Mouse (Mus musculus) midbrain, embryonic 16.5 days (tissue): ENCODE data around the gene E130311K13Rik. TPM values are rescaled to one million over a fixed set of nuclear protein-coding genes. Genes with fewer than 3 reads are reported as not detected.

ENCODE experiments used
- ATAC-seq: fragments of 200-750 bp; cut with Nextera tagmentation; 2 replicates; pipeline ENCODE4 v1.8.0; 2017; ENCODE audit warnings: moderate TSS enrichment
- H3K27ac ChIP-seq: fragments of 300-500 bp; sonication (generic); 2 replicates; pipeline ENCODE4 v1.5.1; 2014; ENCODE audit warnings: mild to moderate bottlenecking, low read length, mixed read lengths
- H3K27me3 ChIP-seq: fragments of 300-500 bp; sonication (generic); 2 replicates; pipeline ENCODE4 v1.6.1; 2014; ENCODE audit warnings: low read depth, low read length, mixed read lengths; ENCODE audit not compliant: control insufficient read depth, insufficient read depth
- H3K36me3 ChIP-seq: fragments of 300-500 bp; sonication (generic); 2 replicates; pipeline ENCODE4 v1.6.1; 2014; ENCODE audit warnings: mild to moderate bottlenecking, low read length, moderate library complexity, mixed read lengths; ENCODE audit not compliant: control insufficient read depth, insufficient read depth
- H3K4me1 ChIP-seq: fragments of 300-500 bp; sonication (generic); 2 replicates; pipeline ENCODE4 v1.6.1; 2014; ENCODE audit warnings: mild to moderate bottlenecking, low read length, mixed read lengths; ENCODE audit not compliant: control insufficient read depth, insufficient read depth
- H3K4me2 ChIP-seq: fragments of 300-500 bp; sonication (generic); 2 replicates; pipeline ENCODE4 v1.6.1; 2014; ENCODE audit warnings: mild to moderate bottlenecking, low read length, mixed read lengths
- H3K4me3 ChIP-seq: fragments of 300-500 bp; sonication (generic); 2 replicates; pipeline ENCODE4 v1.5.1; 2014; ENCODE audit warnings: low read depth, mild to moderate bottlenecking, low read length, moderate library complexity, mixed read lengths
- H3K9ac ChIP-seq: fragments of 300-500 bp; sonication (generic); 2 replicates; pipeline ENCODE4 v1.6.1; 2014; ENCODE audit warnings: low read depth, low read length, mixed read lengths
- H3K9me3 ChIP-seq: fragments of 300-500 bp; sonication (generic); replicated peaks from 2 replicates; pipeline ENCODE4 v1.6.1; 2014; ENCODE audit warnings: mild to moderate bottlenecking, low read length, mixed read lengths; ENCODE audit not compliant: control insufficient read depth, poor library complexity, severe bottlenecking
- WGBS: fragments of 180-500 bp; shearing (Covaris S2); extraction: QIAGEN DNeasy Blood & Tissue Kit; methylation state at CpG from one replicate; pipeline ENCODE4 v1.1.7; 2014; 5-methylcytosine and 5-hydroxymethylcytosine counted together
- polyA plus RNA-seq: library from polyadenylated mRNA; unstranded; fragments of >200 nt; fragmentation: Nextera tagmentation; extraction: Ambion mirVana; gene quantifications from 2 replicates; pipeline ENCODE4 v1.2.1, GENCODE M21; 2015

The E130311K13Rik gene
- polyA plus RNA-seq, 1 experiment from 2014 or later, result 8.3 TPM

DNA sequence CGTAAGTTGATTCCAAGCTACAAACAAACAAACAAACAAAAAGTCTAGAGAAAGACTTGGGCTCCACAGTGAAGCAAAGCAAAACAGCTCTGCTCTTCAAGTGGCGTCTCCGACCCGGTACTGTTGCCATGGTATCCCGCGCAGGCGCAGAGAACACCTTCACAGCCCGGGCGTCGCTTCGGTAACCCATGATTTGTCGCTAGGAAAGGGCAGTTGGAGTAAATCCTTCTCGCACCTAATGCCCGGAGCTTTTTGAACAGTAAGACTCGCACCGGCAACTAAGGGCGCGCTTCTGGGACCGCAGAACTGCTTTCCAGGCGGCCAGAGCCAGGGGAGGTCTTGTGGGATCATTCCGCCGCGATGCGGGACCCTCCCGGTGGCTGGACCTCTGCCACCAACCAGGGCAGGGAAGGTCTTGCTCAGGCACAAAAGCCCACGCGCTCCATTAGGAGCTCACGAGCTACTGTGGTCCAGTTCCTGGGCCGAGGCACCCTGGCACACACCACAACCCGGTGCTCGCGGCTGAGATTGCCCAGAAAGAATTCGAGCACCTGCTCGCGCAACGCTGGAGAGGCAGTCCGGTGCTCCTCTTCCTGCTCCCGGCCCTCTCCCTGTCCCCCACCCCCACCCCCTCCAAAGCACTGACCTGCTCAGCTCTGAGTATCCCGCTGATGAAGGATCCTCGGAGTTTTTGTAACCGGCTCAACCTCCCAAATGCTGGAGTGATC is 30.5 kb downstream of the E130311K13Rik start:
- Histone ChIP-seq H3K9me3 (no peaks in the 10 kb centered on the region), H3K4me2 (peak overlapping the region; percentile 93), H3K9ac (peak overlapping the region; percentile 84), H3K4me3 (peak overlapping the region; percentile 84), H3K27ac (peak overlapping the region; percentile 91), H3K4me1 (peaks cover 18% of the 10 kb centered on the region), H3K27me3 (no peaks in the 10 kb centered on the region), H3K36me3 (no peaks in the 10 kb centered on the region)
- ATAC-seq, result peak; percentile 95
- whole genome bisulfite sequencing, result under 1% methylated on average over 41 of the region's 41 CpGs

DNA sequence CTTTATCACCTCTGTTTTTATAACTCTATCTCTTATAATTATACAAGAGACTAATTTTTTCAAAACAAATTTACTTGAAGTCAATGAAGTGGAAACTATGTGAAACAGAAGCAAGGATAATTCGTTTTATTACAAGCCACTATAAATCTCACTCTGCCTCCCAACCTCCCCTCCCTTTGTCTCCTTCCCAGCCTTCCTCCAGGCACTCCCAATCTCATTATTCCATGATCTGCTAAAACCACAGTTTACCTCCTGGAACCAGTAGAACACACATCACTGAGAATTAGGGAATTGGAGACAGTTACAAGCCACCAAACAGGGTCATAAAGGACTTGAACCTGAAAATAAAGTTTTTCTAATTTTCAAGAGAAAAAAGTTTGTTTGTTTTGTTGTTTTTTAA is 32.1 kb downstream of the E130311K13Rik start:
- Histone ChIP-seq H3K4me2 (peak overlapping the region; percentile 93), H3K27me3 (no peaks in the 10 kb centered on the region), H3K9me3 (no peaks in the 10 kb centered on the region), H3K4me3 (no peak overlapping the region), H3K36me3 (no peaks in the 10 kb centered on the region), H3K9ac (no peak overlapping the region), H3K27ac (no peak overlapping the region), H3K4me1 (peaks cover 18% of the 10 kb centered on the region)
- WGBS, result 3% methylated on average over 1 of the region's 1 CpGs
- no peak for ATAC-seq

- Histone ChIP-seq H3K9ac (no peak overlapping the region), H3K27ac (no peak overlapping the region), H3K4me2 (0 out of 2 replicates have a peak overlapping the region, but pooled peaks have one; percentile 25), H3K4me3 (no peak overlapping the region), H3K27me3 (no peaks in the 10 kb centered on the region), H3K4me1 (peaks cover 18% of the 10 kb centered on the region), H3K9me3 (no peaks in the 10 kb centered on the region), H3K36me3 (no peaks in the 10 kb centered on the region)
- 40% methylated on average over 4 of the region's 4 CpGs for whole genome bisulfite sequencing
- ATAC-seq, result no peak
Observed at GRCm38 (mm10) chr3:63896303-63896702, 33.0 kb downstream of the E130311K13Rik start.

DNA sequence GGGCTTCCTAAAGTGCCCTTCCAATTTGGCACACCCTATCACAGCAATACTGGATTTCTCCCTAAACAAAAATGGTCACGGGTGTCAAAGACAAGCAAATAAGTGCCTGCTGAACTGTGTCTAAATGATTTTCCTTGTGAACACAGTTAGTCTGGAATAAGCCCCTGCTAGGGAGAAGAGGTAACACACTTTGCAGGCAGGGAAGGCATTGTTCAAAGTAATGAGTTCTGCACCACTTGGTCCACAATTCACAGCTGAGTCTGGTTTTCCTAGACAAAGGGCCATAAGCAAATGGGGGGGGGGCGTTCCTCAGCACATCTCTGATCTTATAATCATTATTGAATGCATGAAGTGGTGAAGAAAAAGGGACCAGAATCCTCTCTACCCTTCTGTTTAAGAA is 33.5 kb downstream of the E130311K13Rik start:
- ATAC-seq, result no peak
- no peak overlapping the region for H3K27ac ChIP-seq
- no peaks in the 10 kb centered on the region for H3K27me3 ChIP-seq
- no peak overlapping the region for H3K9ac ChIP-seq
- H3K4me3 ChIP-seq, result no peak overlapping the region
- H3K36me3 ChIP-seq, result no peaks in the 10 kb centered on the region
- H3K4me1 ChIP-seq, result peaks cover 18% of the 10 kb centered on the region
- no peaks in the 10 kb centered on the region for H3K9me3 ChIP-seq
- 16% methylated on average over 2 of the region's 2 CpGs for WGBS
- no peak overlapping the region for H3K4me2 ChIP-seq

GRCm38 (mm10) chr3:63893677-63894076 is 35.6 kb downstream of the E130311K13Rik start:
- Histone ChIP-seq H3K4me1 (peaks cover 12% of the 10 kb centered on the region), H3K4me3 (no peak overlapping the region), H3K27ac (no peak overlapping the region), H3K4me2 (no peak overlapping the region), H3K9ac (no peak overlapping the region), H3K36me3 (no peaks in the 10 kb centered on the region), H3K27me3 (no peaks in the 10 kb centered on the region), H3K9me3 (no peaks in the 10 kb centered on the region)
- no peak for ATAC-seq
- whole genome bisulfite sequencing, result 65% methylated on average over 7 of the region's 7 CpGs

DNA sequence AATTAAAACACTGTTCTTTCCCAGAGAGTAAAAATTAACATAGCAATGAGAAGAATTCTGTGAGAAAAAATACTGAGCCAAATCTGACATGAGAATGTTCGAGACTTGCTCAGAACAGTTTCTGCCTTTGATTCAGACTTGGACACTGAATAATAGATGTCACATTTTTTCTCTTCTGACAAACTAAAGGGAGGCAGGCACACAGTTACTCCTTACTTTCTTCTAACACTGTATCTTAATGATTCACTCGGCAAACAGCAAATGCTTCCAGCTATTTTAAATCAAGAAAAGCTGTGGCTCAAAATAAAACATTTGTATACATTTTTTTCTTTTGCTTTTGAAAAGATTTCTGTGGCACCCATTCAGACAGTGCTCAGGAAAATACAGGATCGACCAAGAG is 37.1 kb downstream of the E130311K13Rik start:
- H3K36me3 ChIP-seq, result no peaks in the 10 kb centered on the region
- no peak overlapping the region for H3K4me2 ChIP-seq
- H3K27ac ChIP-seq, result no peak overlapping the region
- H3K4me3 ChIP-seq, result no peak overlapping the region
- WGBS, result 42% methylated on average over 3 of the region's 3 CpGs
- H3K9ac ChIP-seq, result no peak overlapping the region
- H3K27me3 ChIP-seq, result no peaks in the 10 kb centered on the region
- no peak for ATAC-seq
- no peaks in the 10 kb centered on the region for H3K9me3 ChIP-seq
- H3K4me1 ChIP-seq, result peaks cover 3% of the 10 kb centered on the region

- Histone ChIP-seq H3K9me3 (0 out of 2 replicates have a peak, but pooled peaks cover 2% of the 10 kb centered on the region), H3K27ac (no peak overlapping the region), H3K4me2 (no peak overlapping the region), H3K4me3 (no peak overlapping the region), H3K36me3 (peaks cover 2% of the 10 kb centered on the region; the same call in 1 of the 2 replicates), H3K27me3 (no peaks in the 10 kb centered on the region), H3K4me1 (peaks cover 8% of the 10 kb centered on the region), H3K9ac (no peak overlapping the region)
- WGBS, result 84% methylated on average over 2 of the region's 2 CpGs
- no peak for ATAC-seq
Observed at GRCm38 (mm10) chr3:63881065-63881464, 48.2 kb downstream of the E130311K13Rik start.

GRCm38 (mm10) chr3:63878995-63879666 is 50.1 kb downstream of the E130311K13Rik start:
- H3K4me1 ChIP-seq, result peaks cover 8% of the 10 kb centered on the region
- WGBS, result 9% methylated on average over 4 of the region's 4 CpGs
- H3K4me3 ChIP-seq, result no peak overlapping the region
- peak overlapping the region; percentile 50 for H3K27ac ChIP-seq
- 0 out of 2 replicates have a peak overlapping the region, but pooled peaks have one; percentile 10 for H3K9ac ChIP-seq
- no peaks in the 10 kb centered on the region for H3K36me3 ChIP-seq
- no peaks in the 10 kb centered on the region for H3K27me3 ChIP-seq
- no peaks in the 10 kb centered on the region for H3K9me3 ChIP-seq
- ATAC-seq, result peak; percentile 91
- no peak overlapping the region for H3K4me2 ChIP-seq

DNA sequence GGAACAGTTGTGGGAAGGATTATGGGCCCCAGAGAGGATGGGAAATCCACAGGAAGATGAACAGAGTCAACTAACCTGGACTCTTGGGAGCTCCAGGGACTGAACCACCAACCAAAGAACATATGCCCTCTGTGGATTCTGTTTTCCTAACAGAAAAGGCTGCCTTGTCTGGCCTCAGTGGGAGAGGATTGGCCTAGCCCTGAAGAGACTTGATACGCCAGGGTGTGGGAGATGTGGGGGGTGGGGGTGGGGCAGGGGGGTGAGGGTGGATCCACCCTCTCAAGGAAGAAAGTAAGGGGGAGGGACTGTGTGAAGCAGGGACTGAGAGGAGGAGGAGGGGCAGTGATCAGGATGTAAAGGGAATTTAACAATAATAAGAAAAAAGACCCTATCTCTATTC is 56.5 kb downstream of the E130311K13Rik start:
- Histone ChIP-seq H3K9me3 (no peaks in the 10 kb centered on the region), H3K36me3 (no peaks in the 10 kb centered on the region), H3K4me1 (no peaks in the 10 kb centered on the region; the same call in 1 of the 2 replicates), H3K9ac (no peak overlapping the region), H3K27ac (no peak overlapping the region), H3K27me3 (no peaks in the 10 kb centered on the region), H3K4me3 (no peak overlapping the region), H3K4me2 (no peak overlapping the region)
- 0% methylated on average over 1 of the region's 1 CpGs for WGBS
- ATAC-seq, result no peak
